Mouse (Mus musculus): ENCODE data around the gene Scrn1.

Gene Scrn1

GRCm38 (mm10) chr6:54565665-54566545 is at the start of gene Scrn1:
TSS of gene Scrn1 (minus strand) at chr6:54566489.
- peak; percentile 63 for DNase-seq

DNA sequence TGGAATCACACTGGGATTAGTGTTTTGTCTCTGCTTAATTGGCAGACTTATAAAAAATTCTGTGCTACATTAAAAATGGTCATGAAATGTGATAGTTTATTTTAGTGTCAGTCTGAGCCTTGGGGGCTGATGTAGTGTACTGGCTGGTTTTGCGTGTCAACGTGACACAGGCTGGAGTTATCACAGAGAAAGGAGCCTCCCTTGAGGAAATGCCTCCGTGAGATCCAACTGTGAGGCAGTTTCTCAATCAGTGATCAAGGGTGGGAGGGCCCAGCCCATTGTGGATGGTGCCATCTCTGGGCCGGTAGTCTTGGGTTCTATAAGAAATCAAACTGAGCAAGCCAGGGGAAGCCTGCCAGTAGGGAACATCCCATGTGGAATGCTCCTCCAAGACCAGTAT is 40.0 kb upstream of the Scrn1 start:
- DNase-seq, result no peak

DNA sequence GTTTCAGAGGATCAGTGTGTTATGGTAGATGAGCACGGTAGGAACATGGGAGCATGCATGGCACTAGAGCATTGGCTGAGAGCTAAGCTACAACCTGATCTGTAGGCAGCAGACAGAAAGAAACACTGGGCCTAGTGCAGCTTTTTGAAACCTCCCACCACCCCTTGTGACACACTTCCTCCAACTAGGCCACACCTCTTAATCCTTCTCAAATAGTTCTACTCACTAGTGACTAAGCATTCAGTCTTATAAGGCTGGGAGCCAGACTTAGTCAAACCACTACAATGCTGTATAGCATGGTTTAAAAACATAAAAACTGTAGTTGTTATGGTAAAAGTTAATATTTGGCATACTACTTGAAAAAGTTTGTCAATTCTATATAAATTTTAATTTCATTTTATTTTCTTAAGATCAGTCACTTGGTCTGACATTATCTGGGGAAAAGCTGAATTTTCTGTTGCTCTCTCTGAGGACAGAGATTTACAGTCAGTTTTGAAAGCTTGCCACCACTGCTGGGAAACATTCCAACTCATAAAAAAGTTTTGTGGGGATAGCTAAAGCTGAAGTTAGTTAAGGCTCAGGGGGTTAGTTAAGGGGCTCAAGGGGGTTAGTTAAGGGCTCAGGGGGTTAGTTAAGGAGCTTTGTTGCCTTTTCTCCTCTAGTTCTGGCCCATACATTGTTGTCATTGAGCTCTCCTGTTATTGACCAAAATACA is 37.9 kb upstream of the Scrn1 start:
- no peak for DNase-seq

DNA sequence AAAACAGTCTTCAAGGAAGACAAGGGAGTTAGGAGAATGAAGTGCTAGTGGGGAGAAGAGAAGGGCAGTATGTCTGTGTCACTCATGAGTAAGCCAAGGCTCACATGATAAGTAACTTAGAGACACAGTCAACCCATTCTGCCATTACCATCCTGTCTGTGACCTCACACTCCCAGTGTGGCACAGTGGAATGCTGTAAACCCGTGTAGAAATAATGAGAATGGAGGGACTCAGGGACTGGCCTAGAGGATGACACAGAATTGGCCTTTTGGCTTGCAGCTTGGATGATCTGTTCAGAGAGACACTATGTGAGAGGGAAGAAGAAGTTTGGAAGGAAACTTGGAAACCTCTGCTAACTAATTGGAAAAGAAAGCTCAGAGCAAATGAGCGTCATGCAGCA is 36.6 kb upstream of the Scrn1 start:
- DNase-seq, result no peak

GRCm38 (mm10) chr6:54600681-54601347 is 34.5 kb upstream of the Scrn1 start:
- DNase-seq, result no peak

- no peak for DNase-seq
Observed at GRCm38 (mm10) chr6:54597711-54598110, 31.4 kb upstream of the Scrn1 start.

- no peak for DNase-seq
Observed at GRCm38 (mm10) chr6:54597208-54597607, 30.9 kb upstream of the Scrn1 start, which contains the start of gene Fkbp14. TSS of gene Fkbp14 (minus strand) at chr6:54597308.

- DNase-seq, result no peak
Observed at GRCm38 (mm10) chr6:54595330-54595878, 29.1 kb upstream of the Scrn1 start.

DNA sequence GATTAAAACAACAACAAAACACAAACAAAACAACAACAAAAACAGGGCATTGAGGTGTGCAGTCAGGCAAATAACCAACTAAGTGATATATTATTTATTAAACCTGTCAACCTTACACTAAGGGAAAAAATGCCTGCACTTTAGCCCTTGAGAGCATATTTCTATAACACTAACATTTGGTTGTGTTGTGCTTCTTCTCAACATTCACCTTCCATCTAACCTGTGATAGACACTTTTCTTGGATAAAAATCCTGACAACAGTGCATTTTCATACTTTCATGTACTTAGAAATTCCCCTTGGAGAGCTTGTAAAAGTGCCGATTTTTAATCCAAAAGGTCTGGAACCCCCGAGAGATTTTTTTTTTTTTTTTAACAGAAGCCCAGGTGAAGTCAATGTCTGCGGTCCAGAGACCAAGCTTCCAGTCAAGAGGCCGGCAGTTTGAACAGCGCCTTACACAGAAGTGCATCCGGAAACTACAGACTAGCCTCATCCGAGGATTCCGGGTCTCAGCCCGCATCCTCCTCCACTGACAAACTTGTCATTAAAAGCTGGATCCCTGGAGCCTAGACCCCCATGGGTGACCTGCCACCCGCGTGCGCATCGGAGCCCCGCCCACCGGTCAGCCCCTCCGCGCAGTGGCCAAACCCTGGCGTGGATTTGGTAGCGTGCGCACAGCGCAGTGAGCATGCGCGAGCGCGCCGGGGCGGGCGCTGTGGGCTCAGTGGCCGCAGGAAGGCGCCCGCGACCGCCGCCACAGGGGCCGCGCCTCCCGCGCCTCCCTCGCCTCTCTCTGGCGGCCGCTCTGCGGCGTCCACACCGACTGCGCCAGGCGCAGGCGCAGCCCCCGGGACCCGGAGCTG is 28.4 kb upstream of the Scrn1 start, which contains the start of gene Plekha8:
Gene Plekha8 (plus strand): TSS at position 643 of the 861 bp plus-strand sequence.
- peak; percentile 93 for DNase-seq

GRCm38 (mm10) chr6:54593766-54594468 is 27.6 kb upstream of the Scrn1 start:
- peak; percentile 13 for DNase-seq

GRCm38 (mm10) chr6:54592938-54593535 is 26.7 kb upstream of the Scrn1 start:
- peak; percentile 97 for DNase-seq

GRCm38 (mm10) chr6:54591778-54592177 is 25.5 kb upstream of the Scrn1 start:
- DNase-seq, result peak; percentile 70

GRCm38 (mm10) chr6:54590691-54591090 is 24.4 kb upstream of the Scrn1 start:
- DNase-seq, result no peak

DNA sequence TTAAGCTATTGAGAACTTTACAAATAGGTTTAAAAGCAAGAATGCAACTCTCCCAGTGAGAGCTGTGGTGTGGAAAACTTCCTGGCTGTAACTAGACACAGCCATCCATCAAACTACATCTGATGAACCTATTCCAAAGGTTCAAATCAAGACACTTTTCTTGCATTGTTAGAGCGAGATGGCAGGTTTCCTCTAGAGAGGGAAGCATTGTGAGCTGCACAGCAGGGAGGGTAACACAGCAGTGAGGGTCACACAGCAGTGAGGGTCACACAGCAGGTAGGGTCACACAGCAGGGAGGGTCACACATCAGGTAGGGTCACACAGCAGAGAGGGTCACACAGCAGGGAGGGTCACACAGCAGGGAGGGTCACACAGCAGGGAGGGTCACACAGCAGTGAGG is 21.9 kb upstream of the Scrn1 start:
- no peak for DNase-seq

DNA sequence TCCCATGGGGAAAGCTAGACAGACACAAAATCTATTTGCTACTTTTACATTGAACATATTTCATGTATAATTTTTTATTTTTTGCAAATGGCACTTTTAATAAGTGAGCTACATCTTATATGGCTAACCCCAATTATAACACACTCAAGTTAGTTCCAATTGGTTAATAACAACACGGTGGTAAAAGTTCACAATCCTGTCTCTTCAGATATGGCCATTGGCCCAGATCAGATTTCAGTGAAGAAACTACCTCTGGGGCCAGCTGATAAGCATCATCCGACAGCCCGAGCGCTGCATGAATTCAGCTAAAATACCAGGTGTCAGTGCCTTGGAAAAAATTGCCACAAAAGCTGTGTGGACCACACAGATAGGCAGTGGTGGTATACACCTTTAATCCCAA is 21.4 kb upstream of the Scrn1 start:
- no peak for DNase-seq

DNA sequence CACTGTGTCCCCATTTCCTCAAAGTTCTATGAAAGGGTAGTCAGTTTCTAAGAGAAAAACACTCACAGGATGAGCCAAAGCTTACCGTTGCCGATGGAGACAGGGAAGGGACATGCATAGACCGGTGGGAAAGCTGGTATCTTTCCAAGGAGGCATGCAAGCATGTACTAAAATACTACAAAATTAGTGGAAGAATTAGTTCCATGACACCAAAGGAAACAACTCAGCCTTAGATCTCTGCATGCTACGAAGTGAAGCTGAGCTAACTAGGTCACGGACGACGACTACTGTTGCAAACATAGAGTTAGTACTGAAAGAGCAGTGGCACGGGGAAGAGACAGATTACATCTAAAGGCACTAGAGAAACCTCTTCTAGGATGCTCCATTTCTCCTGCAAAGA is 20.6 kb upstream of the Scrn1 start:
- no peak for DNase-seq

DNA sequence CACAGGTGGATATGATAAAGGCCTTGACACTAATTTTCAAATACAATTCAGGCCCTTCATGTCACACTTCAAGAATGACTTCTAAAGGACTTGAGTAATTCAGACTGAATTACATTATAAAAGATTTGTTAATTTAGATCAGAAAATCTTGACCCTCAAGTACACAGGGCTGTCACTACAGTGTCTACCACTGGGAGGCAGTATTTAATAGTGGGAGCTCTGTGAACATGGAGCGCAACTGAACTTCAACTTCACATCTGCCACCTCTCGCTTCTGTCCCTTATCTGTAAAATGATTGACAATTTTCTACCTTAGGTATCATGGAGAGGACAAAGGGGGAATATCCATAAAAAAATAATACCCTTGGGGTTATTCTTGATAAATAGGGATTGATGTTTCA is 19.9 kb upstream of the Scrn1 start:
- DNase-seq, result peak; percentile 84

DNA sequence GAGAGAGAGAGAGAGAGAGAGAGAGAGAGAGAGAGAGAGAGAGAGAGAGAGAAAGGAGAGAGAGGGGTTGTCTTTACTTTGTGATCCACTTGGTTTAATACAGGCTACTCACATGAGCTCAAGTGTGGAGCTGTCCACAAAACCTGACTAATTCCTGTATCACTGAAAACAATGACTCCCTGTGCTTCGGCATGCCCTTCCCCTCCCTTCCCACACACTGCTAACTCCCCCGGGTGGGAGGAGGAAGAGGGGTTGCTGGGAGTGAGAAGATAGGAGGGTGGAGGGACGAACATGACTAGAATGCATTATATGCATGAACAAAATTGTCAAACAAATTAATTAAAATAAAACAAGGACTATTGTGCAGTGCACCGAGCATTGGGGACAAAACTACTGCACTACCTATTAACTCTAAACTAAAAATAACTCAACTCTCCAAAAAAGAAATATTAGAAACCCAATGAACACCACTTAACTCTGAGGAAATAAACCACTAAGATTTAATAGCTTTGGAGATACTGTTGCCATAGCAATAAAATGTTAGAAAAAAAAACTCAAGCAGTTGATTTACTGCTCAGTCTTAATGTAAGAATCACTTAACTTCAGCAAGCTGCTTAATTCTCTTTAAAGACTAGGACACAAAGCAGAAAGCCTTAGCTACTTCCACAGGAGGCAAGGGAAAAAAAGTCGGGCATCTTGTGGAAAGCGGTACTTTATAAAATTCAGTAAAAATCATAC is 7.1 kb upstream of the Scrn1 start:
- DNase-seq, result no peak

DNA sequence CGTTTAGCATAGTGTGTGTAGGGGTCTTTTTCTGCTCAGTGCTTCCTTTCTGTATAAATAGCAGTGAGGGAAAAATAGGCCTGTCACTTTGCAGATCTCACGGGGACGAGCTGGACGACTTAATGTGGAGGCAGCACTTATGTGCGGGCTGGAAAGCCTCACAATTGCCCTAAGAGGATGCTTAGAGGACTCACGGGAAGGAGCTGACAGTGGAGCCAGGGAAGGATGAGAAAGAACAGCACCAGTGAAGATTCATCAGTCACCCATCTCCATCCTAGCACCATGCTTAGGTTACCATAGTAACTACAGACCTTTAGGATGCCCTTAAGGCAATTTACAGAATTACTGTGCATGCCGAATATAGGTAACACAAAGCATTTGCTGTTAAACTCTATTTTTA is 3.5 kb upstream of the Scrn1 start:
- DNase-seq, result no peak

DNA sequence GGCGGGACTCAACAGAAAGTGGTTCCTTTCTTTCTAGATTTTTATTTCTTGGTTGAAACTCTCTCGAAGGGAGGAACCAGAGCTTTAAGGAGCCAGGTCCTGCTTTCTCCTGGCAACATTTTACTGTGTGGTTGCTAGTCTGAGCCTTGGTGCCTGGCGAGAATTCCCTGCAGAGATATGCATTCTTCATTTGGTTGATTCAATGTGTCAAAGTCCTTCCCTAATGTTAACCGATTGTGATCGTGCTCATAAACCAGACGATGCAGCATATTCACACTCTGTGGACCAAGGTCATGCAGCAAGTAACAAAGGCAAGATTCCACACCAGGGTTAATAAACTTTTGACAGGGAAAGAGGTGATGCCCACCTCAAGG is 244 bp upstream of the Scrn1 start:
- no peak for DNase-seq
